Mouse (Mus musculus) megakaryocyte, embryonic 14.5 days (primary cell): ENCODE measurements around the gene Pdilt. TPM values are rescaled to one million over a fixed set of nuclear protein-coding genes. Genes with fewer than 3 reads are reported as not detected.

Source experiments
- H3K27me3 ChIP-seq: replicated peaks from 2 replicates; pipeline ENCODE3; 2012; ENCODE audit warnings: inconsistent platforms
- H3K36me3 ChIP-seq: replicated peaks from 2 replicates; pipeline ENCODE3; 2012; ENCODE audit warnings: low read length, inconsistent platforms, mixed read lengths
- H3K4me1 ChIP-seq: 2 replicates; pipeline ENCODE4 v1.6.1; 2012; ENCODE audit warnings: inconsistent platforms
- H3K4me3 ChIP-seq: replicated peaks from 2 replicates; pipeline ENCODE3; 2012; ENCODE audit warnings: moderate library complexity, mild to moderate bottlenecking, inconsistent platforms
- H3K9me3 ChIP-seq: 2 replicates; pipeline ENCODE4 v1.6.1; 2012; ENCODE audit warnings: inconsistent platforms
- FLI1 ChIP-seq: IDR thresholded peaks from 2 replicates; pipeline ENCODE4 v1.6.1; 2012; ENCODE audit warnings: low read length, inconsistent platforms, mixed read lengths
- GATA1 ChIP-seq: IDR thresholded peaks from 3 replicates; pipeline ENCODE4 v1.6.1; 2012; ENCODE audit warnings: mixed read lengths, low read length, inconsistent platforms, borderline replicate concordance
- polyA plus RNA-seq: library from polyadenylated mRNA; stranded (reverse); fragments of >175 nt; gene quantifications from 2 replicates; pipeline ENCODE4 v1.2.3, GENCODE M21; 2012; ENCODE audit warnings: low replicate concordance; ENCODE audit not compliant: insufficient read depth

Gene Pdilt
- polyA plus RNA-seq, 1 experiment, result not detected

GRCm38 (mm10) chr7:119454192-119454591 is 69.1 kb downstream of the Pdilt start:
- TF ChIP-seq FLI1, result no peak
- TF ChIP-seq GATA1, result no peak
- H3K4me3 ChIP-seq, result no peak overlapping the region
- H3K27me3 ChIP-seq, result no peaks in the 10 kb centered on the region
- H3K4me1 ChIP-seq, result no peaks in the 10 kb centered on the region
- H3K9me3 ChIP-seq, result 0 out of 2 replicates have a peak, but pooled peaks cover 3% of the 10 kb centered on the region
- H3K36me3 ChIP-seq, result no peaks in the 10 kb centered on the region

- Histone ChIP-seq H3K9me3 (no peaks in the 10 kb centered on the region), H3K4me1 (0 out of 2 replicates have a peak, but pooled peaks cover 4% of the 10 kb centered on the region), H3K4me3 (no peak overlapping the region), H3K36me3 (no peaks in the 10 kb centered on the region), H3K27me3 (no peaks in the 10 kb centered on the region)
- TF ChIP-seq FLI1, result no peak
- no peak for TF ChIP-seq GATA1
Measured at GRCm38 (mm10) chr7:119443849-119444248, 79.4 kb downstream of the Pdilt start.

- Histone ChIP-seq H3K36me3 (no peaks in the 10 kb centered on the region), H3K4me3 (no peak overlapping the region), H3K9me3 (no peaks in the 10 kb centered on the region), H3K27me3 (no peaks in the 10 kb centered on the region), H3K4me1 (0 out of 2 replicates have a peak, but pooled peaks cover 4% of the 10 kb centered on the region)
- TF ChIP-seq GATA1 (no peak), FLI1 (no peak)
Measured at GRCm38 (mm10) chr7:119441938-119442337, 81.4 kb downstream of the Pdilt start.

Other genes starting within 250 kb of the Pdilt start
- gene Gp2, start 64.2 kb downstream of the Pdilt start, polyA plus RNA-seq, result not detected in 2 replicates
- not detected in 2 replicates for gene Umod, start 44.2 kb downstream of the Pdilt start, polyA plus RNA-seq
- not detected in 2 replicates for gene Acsm5, start 4.0 kb downstream of the Pdilt start, polyA plus RNA-seq
- gene Acsm2, start 30.9 kb upstream of the Pdilt start, polyA plus RNA-seq, result not detected in 2 replicates
- not detected in 2 replicates for gene Acsm1, start 83.5 kb upstream of the Pdilt start, polyA plus RNA-seq
- gene Acsm4, start 166.5 kb upstream of the Pdilt start, polyA plus RNA-seq, result not detected in 2 replicates
- gene Thumpd1, start 197.3 kb upstream of the Pdilt start, polyA plus RNA-seq, result 12.1 and 14.0 TPM in 2 replicates
- not detected in 2 replicates for gene Acsm3, start 237.4 kb upstream of the Pdilt start, polyA plus RNA-seq